Mouse (Mus musculus) left cerebral cortex, adult 8-10 months (tissue): ENCODE data around the gene Eya3. TPM values are rescaled to one million over a fixed set of nuclear protein-coding genes. Genes with fewer than 3 reads are reported as not detected.
A peak's percentile ranks its signal among the peaks of the same experiment; 100 is the strongest.
"Not testable (repeated sequence)": the region's sequence is repeated elsewhere in the genome, so short reads cannot be mapped to it uniquely, and the experiment has no call there.

Source experiments
- DNase-seq, 2 experiments: peaks; one replicate each; pipeline ENCODE4 v3.0.0; 2022; ENCODE audit warnings: low spot score in 2 of 2
- total RNA-seq, 4 experiments: library from RNA; stranded (reverse); gene quantifications; 2 replicates each; pipeline ENCODE4 v1.2.4; 2022

The Eya3 gene
- 10 to 100 TPM; 29.2 to 36.5 (median 32.4) TPM for total RNA-seq

GRCm38 (mm10) chr4:132638461-132639190 is at the start of gene Eya3:
Gene Eya3, plus strand, starts transcription at chr4:132638987.
- DNase-seq, result peak; percentile 87 to 95

DNA sequence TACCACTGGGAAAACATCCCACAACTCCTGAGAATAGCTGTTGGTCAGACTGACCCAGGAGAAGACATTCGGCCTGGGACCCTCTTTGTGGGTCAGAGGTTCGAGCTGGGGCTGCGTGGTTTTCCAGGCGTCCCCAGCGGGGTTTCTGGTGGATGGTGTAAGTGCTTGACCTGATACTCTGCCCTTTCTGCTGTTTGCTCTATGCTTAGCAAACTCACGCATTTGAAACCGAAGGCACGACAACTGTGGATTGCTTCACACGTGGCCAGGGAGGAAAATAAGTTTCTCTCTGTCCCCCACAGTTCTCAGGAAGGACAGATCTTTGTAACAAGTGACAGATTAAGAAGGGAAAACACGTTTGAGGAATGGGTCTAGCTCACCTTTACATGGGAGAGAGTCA is 48.1 kb upstream of the Eya3 start:
- no peak for DNase-seq

DNA sequence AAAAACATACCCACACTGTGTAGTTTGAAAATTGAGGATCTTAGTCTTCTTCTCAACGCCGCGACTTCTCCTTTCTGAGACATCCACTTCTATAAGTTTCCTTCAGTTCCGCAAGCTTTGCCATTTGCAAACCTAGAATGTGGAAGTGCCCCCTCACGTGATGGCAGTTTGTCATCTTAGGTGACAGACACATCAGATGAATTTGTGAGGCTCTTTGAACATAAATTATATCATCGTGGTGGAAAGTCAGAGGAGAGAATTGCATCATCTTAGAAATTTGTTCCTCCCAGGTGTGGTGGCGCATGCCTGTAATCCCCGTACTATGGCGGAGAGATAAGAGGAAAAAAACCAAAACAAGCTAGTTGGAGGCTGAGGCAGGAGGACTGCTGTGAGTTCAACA is 45.8 kb upstream of the Eya3 start:
- DNase-seq, result no peak

DNA sequence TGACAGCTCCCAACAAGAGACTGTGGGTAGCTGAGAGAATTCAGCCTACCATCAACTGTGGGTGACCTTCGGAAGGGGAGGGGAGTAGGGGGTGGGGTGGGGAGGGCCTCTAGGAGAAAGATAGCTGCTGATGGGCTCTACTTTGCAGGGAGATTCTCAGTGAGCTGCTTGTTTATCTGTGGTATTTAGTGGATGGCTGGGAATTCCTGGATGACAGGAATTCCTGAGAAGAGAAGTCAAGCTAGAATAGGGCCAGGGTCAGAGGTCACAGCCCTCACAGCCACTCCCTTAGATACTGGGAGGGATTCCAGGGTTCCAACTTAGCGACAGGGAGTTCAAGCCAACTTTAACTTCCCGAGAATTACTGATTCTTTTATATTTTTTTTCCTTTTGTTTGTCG is 44.6 kb upstream of the Eya3 start:
- no peak for DNase-seq

DNA sequence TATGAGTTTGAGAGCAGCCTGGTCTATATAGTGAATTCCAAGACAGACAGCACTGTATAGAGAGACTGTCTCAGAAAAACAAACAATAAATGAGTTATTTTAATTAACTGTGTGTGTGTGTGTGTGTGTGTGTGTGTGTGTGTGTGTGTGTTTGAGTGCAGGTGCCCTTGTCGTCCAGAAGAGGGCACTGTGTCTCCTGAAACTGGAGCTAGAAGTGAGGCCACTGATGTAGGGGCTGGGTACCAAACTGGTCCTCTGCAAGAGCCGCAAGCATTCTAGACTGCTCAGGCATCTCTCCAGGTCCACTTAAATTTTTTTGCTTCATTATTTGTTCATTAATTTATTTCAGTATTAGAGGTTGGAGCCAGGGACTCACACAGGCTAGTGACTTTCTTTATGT is 39.9 kb upstream of the Eya3 start:
- no peak for DNase-seq

DNA sequence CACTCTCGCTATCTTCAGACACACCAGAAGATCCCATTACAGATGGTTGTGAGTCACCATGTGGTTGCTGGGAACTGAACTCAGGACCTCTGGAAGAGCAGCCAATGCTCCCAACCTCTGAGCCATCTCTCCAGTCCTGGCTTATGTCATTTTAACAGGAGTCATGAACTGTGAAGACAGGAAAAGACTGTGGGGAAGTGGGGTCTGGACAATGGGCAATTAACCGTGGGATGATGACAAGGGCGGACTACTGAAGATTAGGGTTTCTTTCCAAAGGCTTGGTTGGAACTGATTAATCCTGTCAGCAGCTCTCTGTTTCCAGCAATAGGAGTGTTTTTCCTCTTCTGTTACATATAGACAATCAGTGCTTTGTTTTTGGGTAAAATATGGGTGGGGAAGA is 39.0 kb upstream of the Eya3 start:
- no peak for DNase-seq

GRCm38 (mm10) chr4:132600465-132600864 is 38.3 kb upstream of the Eya3 start:
- DNase-seq, result no peak

GRCm38 (mm10) chr4:132601242-132601641 is 37.5 kb upstream of the Eya3 start:
- DNase-seq, result not testable (repeated sequence)

- DNase-seq, result no peak
Observed at GRCm38 (mm10) chr4:132603468-132603867, 35.3 kb upstream of the Eya3 start.

- no peak for DNase-seq
Observed at GRCm38 (mm10) chr4:132605816-132606215, 33.0 kb upstream of the Eya3 start.

DNA sequence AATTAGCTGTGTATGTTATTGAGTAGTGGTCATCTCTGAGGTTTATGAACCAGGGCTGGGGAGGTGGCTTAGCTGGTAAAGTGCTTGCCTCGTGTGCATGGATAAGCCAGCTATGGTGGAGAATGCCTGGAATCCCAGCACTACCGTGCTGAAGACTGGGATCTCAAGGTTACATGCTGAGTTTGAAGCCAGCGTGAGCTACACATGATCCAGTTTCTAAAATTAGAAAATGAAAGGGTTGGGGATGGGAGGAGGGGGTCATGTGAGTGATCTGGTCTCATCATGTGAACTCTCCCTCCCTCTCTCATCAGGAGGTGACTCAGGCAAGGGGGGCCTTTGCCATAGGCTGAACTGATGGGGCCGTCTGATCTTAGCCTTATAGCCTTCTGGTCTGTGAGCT is 30.6 kb upstream of the Eya3 start:
- DNase-seq, result no peak

DNA sequence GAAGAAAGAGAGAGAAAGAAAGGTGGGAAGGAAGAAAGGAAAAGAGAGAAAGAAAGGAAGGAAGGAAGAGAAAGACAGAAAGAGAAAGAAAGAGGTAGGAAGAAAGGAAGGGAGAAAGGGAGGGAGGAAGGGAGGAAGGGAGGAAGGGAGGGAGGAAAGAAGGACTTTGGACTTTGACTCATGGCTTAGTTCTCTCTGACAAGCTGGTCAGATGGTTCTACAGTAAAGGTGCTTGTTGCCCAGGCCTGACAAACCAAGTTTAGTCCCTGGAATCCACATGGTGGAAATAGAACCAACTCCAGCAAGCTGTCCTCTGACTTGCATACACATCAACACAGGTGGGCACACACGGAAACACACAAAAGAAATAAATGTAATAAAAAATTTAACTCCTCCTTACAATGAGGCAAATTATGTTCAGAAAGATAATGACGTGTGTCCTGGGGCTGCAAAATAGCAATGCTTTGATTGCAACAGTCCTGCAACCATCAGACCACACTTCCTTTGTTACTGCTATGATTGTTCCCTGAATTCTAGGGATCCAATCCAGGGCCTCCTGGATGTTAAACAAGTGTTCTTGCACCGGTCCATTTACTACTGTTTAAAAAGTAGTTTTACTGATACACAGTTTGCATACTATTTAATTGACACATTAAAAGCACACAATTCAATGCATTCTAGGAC is 28.3 kb upstream of the Eya3 start:
- no peak for DNase-seq

DNA sequence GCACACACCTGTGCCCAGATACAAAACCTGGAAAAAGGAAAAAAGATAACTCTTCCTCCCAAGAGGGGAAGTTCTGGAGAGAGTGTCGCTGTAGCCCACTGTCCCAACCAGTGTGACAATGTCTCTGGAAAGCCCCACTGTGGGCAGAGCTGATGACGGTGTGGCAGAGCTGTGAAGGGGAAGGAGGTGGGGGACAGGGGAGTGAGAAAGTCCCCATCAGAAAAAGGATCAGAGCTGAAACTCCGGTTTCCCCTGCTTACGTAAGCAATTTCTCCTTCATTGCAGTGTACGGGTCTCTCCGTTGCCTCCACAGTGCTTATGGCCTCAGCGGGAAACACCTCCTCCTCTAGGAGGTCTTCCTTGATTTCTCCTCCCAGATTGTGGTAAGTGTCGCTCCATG is 27.5 kb upstream of the Eya3 start:
- DNase-seq, result no peak

DNA sequence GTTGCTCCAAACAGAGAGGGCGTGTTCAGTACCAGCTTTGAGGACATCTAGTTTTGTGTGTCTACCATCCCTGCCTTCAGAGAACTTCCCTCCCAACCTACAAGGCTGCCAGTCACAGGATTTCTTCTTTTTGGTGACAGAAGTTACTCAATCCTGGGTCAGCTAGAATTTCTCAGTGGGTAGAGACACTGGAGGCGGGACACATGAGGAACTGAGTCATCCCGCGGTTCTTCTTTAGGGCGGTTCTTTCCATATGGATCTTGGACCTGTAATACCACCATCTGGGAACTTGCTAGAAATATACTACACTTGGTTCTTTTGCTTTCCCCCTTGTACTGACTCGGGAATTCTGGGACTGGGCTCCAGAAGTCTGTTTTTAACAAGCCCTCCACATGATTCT is 20.9 kb upstream of the Eya3 start:
- peak in 1 of 2 experiments; percentile 71 for DNase-seq

DNA sequence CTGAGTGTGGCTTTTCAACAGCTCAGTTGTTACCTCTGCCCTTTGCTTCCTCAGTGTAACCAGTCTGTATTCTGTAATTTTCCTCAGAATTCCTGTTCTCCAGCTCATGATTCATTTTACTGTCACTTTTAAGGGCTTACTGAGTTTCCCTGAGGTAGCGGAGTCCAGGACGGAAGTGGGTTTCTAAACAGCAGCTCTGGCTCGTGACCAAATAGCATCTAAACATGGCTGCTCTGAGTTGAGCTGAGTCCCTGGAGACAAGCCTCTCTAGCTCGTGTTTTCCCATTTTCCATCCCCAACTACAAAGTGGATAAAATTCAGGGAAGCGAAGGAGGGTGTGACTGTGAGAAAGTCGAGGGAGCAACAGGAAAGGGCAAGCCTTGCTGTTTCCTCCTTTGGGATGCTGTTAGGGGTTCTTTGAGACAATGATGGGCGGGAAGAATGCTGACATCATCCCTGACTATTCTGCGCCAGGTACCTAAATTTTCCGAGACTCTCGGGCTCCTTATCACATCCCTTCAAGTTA is 19.9 kb upstream of the Eya3 start:
- no peak for DNase-seq

DNA sequence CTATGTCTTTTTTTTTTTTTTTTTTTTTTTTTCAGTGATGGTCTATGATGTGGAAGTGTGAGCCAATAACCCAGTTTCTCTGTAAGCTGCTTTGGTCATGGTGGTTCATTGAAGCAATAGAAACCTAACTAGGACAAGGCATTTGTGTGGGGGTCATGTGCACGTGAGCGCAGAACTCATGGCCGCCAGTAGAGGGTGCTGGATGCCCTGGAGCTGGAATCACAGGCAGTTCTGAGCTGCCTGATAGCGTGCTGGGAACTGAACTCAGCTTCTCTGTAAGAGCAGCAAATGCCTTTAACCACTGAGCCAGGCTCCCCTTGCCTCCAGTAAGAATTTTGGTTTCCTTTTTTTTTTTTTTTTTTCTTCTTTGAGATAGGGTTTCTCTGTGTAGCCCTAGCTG is 18.7 kb upstream of the Eya3 start:
- no peak for DNase-seq

DNA sequence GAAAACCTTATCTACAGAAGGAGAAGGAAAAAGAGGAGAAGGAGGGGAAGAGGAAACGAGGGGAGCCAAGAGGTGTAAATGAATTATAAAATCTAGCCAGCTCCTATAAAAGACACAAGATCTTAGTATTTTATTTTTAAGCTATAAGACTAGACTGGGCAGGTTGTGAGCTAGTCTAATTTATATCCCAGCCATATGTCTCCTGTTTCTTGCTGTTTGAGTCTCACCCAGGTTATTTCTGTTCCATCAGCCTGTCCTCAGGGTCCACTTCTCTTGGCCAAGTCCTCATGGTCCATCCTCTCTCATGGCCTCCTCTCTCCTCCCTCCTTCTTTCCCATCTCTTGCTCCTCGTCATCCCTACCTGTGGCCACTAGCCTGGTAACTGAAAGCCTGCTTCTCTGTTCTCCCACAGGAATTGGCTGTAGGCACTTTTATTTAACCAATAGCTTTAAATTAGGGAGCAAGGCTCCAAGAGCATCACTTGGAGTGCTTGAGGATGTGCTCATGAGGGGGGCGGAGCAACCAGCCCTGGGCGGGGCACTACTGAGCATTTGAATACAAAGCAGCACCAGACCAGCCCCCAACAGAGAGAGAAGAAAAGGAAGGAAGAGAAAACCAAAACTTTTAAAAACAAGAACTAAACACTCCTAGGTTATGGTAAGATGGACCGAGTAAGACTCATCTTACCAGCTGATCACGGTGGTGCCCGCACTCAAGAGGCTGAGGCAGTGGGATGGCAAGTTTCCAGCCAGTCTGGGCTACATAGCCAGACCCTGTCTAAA is 17.3 kb upstream of the Eya3 start:
- no peak for DNase-seq

GRCm38 (mm10) chr4:132624034-132624657 is 14.6 kb upstream of the Eya3 start:
- DNase-seq, result no peak

GRCm38 (mm10) chr4:132628830-132629229 is 10.0 kb upstream of the Eya3 start:
- DNase-seq, result no peak

- DNase-seq, result no peak
Observed at GRCm38 (mm10) chr4:132635971-132636370, 2.8 kb upstream of the Eya3 start.

DNA sequence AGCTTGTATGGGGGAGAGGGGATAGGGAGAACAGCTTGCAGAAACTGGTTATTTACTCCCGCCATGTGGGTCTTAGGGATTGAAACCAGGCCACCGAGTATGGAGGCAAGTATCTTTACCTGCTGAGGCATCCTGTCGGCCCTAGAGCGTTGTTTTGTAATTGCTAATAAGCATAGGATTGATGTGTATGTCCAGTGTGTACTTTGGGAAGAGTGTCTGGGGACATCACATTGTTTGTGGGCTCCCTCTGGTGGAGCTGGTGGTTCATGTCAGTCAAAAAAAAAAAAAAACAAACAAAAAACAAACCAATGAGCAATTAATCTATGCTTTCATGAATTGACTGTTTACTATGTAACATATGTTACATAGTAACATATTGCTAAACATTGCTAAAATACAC is 2.2 kb upstream of the Eya3 start:
- DNase-seq, result no peak
